Mouse (Mus musculus): ENCODE measurements around the gene Clec4b2. TPM values are rescaled to one million over a fixed set of nuclear protein-coding genes. Genes with fewer than 3 reads are reported as not detected.
"Not testable (repeated sequence)": the region's sequence is repeated elsewhere in the genome, so short reads cannot be mapped to it uniquely, and the experiment has no call there.

Clec4b2 gene
- polyA plus RNA-seq, 1 experiment, result not detected

DNA sequence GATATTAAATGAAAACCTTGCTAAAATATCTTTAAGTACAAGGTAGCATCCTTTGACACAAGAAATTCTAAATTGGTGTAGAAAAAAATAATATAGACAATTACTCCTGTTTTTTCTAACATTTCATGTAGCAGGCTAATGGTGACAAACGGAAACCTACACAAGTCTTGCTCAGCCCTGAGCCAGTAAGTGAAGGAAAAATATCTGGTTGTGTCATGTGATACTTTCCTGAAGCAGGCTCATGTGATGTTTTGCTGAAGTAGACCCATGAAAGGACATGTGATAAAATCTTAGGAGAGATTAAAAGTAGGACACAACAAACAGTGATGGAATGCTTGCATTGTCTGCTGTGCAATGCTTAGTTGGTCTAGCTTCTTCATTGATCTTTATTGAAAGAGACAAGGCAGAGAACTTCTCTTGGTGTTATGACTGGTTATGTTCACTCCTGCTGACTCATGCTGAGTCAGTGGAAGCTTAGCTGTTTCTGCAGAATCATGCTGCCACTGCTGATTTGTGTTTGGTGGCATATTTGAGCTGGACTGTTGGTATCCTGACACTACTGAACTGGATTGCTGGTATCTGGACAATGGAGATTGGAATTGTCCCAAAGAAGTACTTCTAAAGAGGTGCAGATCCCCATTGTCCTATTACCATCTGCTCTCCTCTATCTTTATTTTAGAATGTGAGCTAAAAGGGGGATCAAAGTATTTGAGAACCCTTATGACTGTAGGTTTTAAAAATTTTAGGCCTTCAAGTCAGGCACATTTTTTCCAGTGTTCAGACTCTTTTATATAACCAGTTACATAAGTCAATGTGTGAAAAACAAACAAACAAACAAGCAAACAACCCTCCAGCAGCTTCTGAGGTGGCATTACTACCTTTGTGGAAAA is 34.7 kb downstream of the Clec4b2 start:
- no peak overlapping the region for H3K27ac ChIP-seq (ENCODE audit: insufficient read depth, low read length)
- WGBS, result 83% methylated on average over 1 of the region's 1 CpGs
- TF ChIP-seq CTCF (IDR thresholded peaks at IDR 0.05; ENCODE audit: borderline replicate concordance, insufficient read depth, low read depth, low read length) (no peak), POLR2A (IDR thresholded peaks at IDR 0.05; ENCODE audit: borderline replicate concordance, insufficient read depth, low read length) (no peak)
- no peak for DNase-seq
- H3K4me1 ChIP-seq (ENCODE audit: control insufficient read depth, insufficient read depth, low read length), result no peaks in the 10 kb centered on the region
- no peak overlapping the region for H3K4me3 ChIP-seq (replicated peaks; ENCODE audit: insufficient read depth, low read depth, low read length)
- H3K27me3 ChIP-seq (ENCODE audit: control insufficient read depth, insufficient read depth, low read length), result no peaks in the 10 kb centered on the region

DNA sequence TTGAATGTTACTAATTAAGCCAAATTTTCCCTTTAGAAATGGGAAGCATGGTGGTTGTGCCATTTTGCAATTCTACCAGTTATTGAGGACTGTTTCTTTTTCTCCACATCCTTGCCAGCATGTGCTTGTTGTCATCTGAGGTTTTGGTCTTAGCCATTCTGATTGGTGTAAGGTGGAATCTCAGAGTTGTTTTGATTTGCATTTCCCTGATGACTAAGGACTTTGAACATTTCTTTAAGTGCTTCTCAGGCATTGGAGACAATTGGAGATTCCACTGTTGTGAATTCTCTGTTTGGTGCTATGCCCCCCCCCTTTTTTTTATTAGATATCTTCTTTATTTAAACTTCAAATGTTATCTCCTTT is 35.4 kb downstream of the Clec4b2 start:
- not testable (repeated sequence) for H3K27me3 ChIP-seq (ENCODE audit: control insufficient read depth, insufficient read depth, low read length); H3K4me1 ChIP-seq (ENCODE audit: control insufficient read depth, insufficient read depth, low read length); DNase-seq; H3K4me3 ChIP-seq (replicated peaks; ENCODE audit: insufficient read depth, low read depth, low read length); H3K27ac ChIP-seq (ENCODE audit: insufficient read depth, low read length)

DNA sequence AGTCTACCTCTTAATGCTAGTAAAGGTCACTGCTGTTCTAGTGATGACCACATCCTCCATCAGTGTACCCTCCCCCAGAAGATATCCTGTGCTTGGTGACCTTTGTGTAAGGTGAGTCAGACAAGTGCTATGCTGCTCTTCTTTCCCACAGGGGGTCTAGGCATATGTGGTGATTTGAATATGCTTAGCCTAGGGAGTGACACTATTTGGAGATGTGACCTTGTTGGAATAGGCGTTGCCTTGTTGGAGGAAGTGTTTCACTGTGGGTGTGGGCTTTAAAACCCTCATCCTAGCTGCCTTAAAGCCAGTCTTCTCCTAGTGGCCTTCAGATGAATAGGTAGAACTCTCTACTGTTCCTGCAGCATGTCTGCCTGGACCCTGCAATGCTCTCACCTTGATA is 39.0 kb downstream of the Clec4b2 start:
- DNase-seq, result no peak
- no peak overlapping the region for H3K4me3 ChIP-seq (replicated peaks; ENCODE audit: insufficient read depth, low read depth, low read length)
- H3K4me1 ChIP-seq (ENCODE audit: control insufficient read depth, insufficient read depth, low read length), result no peaks in the 10 kb centered on the region
- TF ChIP-seq POLR2A (IDR thresholded peaks at IDR 0.05; ENCODE audit: borderline replicate concordance, insufficient read depth, low read length) (no peak), CTCF (IDR thresholded peaks at IDR 0.05; ENCODE audit: borderline replicate concordance, insufficient read depth, low read depth, low read length) (no peak)
- H3K27me3 ChIP-seq (ENCODE audit: control insufficient read depth, insufficient read depth, low read length), result no peaks in the 10 kb centered on the region
- no peak overlapping the region for H3K27ac ChIP-seq (ENCODE audit: insufficient read depth, low read length)
- 71% methylated on average over 1 of the region's 1 CpGs for WGBS

DNA sequence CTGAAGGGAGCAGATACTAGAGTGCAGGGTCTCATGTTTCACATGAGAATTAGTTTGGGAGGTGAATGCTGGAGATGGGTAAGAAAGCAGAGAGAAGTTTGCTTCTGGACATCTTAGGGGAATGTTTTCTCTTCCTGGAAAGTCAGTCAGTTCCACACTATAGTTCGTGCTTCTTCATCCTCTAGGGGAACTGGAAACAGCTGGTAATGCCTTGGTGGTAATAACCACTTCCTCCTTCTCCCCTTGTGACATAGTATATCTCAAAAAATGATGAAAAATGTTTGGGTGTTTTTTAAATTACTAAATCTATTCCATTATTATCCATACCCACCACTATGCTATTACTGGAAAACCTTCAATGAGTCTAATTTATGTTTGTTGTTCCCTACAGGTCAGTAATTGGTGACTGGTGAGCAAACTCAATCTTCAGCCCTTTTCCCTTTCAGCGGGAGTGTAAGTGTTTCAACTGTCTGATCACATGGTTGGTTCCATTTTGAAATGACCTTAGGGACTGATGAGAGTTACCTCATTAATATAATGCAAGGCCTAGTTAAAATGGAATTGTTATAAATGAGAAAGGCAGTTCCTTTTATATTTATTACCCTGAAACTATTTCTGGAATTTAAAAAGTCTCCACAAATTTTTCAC is 55.0 kb downstream of the Clec4b2 start:
- H3K4me1 ChIP-seq (ENCODE audit: control insufficient read depth, insufficient read depth, low read length), result no peaks in the 10 kb centered on the region
- H3K27ac ChIP-seq (ENCODE audit: insufficient read depth, low read length), result no peak overlapping the region
- H3K4me3 ChIP-seq (replicated peaks; ENCODE audit: insufficient read depth, low read depth, low read length), result no peak overlapping the region
- no peaks in the 10 kb centered on the region for H3K27me3 ChIP-seq (ENCODE audit: control insufficient read depth, insufficient read depth, low read length)
- DNase-seq, result no peak
- 53% methylated on average over 2 of the region's 2 CpGs for WGBS
- TF ChIP-seq CTCF (IDR thresholded peaks at IDR 0.05; ENCODE audit: borderline replicate concordance, insufficient read depth, low read depth, low read length) (no peak), POLR2A (IDR thresholded peaks at IDR 0.05; ENCODE audit: borderline replicate concordance, insufficient read depth, low read length) (no peak)

DNA sequence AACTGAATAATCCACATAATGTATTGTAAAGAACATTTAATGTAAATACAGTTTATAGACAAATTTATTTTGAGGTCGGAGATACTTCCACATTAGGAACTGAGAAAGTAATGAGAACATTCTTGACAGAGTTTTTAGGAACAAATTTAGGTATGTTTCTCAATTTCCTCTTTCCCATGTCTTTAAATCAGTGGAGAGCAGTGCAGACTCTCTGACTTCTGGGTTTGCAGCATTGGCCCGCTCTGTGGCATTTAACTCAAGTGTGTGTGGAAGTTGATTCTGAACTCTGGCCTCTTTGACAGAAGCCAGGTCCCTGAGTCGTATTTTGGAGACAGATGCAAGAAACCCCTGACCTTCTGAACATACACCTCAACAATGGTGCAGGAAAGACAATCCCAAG is 57.0 kb downstream of the Clec4b2 start, which contains the start of gene Clec4n:
Gene Clec4n, plus strand, starts transcription at position 200 of the 400 bp plus-strand sequence.
- Histone ChIP-seq H3K27ac (ENCODE audit: insufficient read depth, low read length) (no peak within 1 kb of the TSS), H3K4me1 (ENCODE audit: control insufficient read depth, insufficient read depth, low read length) (no peaks in the 10 kb centered on the region), H3K4me3 (replicated peaks; ENCODE audit: insufficient read depth, low read depth, low read length) (no peak within 1 kb of the TSS), H3K27me3 (ENCODE audit: control insufficient read depth, insufficient read depth, low read length) (no peaks in the 10 kb centered on the region)
- TF ChIP-seq POLR2A (IDR thresholded peaks at IDR 0.05; ENCODE audit: borderline replicate concordance, insufficient read depth, low read length), result no peak
- no peak for TF ChIP-seq CTCF (IDR thresholded peaks at IDR 0.05; ENCODE audit: borderline replicate concordance, insufficient read depth, low read depth, low read length)
- 57% methylated on average over 3 of the region's 3 CpGs for WGBS
- no peak for DNase-seq

DNA sequence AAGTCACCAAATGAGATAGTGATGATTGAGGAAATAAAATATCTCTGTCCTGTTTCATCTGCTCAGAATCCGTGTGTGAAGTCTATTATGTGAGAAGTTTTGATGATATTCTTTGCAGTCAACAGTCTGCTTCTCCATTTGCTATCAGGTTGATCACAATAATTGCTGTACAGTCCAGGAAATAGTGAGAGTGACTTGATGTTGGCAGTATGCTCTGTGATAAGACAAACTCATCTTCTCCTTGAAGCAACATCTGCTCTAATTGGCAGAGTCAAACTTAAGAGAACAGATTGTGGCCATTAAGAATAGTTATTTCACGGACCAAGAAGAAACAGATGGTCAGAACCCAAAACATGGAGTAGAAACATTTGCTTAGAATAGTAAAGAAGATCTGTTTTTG is 58.5 kb downstream of the Clec4b2 start:
- Histone ChIP-seq H3K27ac (ENCODE audit: insufficient read depth, low read length) (no peak overlapping the region), H3K27me3 (ENCODE audit: control insufficient read depth, insufficient read depth, low read length) (no peaks in the 10 kb centered on the region), H3K4me3 (replicated peaks; ENCODE audit: insufficient read depth, low read depth, low read length) (no peak overlapping the region), H3K4me1 (ENCODE audit: control insufficient read depth, insufficient read depth, low read length) (no peaks in the 10 kb centered on the region)
- no peak for TF ChIP-seq POLR2A (IDR thresholded peaks at IDR 0.05; ENCODE audit: borderline replicate concordance, insufficient read depth, low read length)
- TF ChIP-seq CTCF (IDR thresholded peaks at IDR 0.05; ENCODE audit: borderline replicate concordance, insufficient read depth, low read depth, low read length), result no peak
- WGBS, result 34% methylated on average over 2 of the region's 2 CpGs
- DNase-seq, result no peak

DNA sequence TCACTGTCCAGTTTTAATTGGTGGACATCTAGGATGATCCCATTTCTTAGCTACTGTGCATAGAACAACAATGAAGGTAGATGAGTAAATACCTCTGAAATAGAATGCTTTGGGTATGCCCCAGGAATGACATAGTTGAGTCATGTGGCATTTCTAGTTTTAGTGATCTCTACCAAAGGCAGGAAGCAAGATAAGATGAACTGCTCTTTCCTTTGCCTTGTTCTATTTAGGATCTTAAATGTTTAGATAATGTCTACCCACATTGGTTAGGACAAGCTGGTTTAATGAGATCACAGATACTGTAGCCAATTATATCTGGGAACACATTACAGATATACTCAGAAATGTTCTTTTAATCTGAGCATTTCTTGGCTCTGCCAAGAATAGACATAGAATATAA is 64.9 kb downstream of the Clec4b2 start:
- no peak overlapping the region for H3K27ac ChIP-seq (ENCODE audit: insufficient read depth, low read length)
- H3K27me3 ChIP-seq (ENCODE audit: control insufficient read depth, insufficient read depth, low read length), result no peaks in the 10 kb centered on the region
- no peak overlapping the region for H3K4me3 ChIP-seq (replicated peaks; ENCODE audit: insufficient read depth, low read depth, low read length)
- H3K4me1 ChIP-seq (ENCODE audit: control insufficient read depth, insufficient read depth, low read length), result no peaks in the 10 kb centered on the region
- TF ChIP-seq CTCF (IDR thresholded peaks at IDR 0.05; ENCODE audit: borderline replicate concordance, insufficient read depth, low read depth, low read length), result no peak
- TF ChIP-seq POLR2A (IDR thresholded peaks at IDR 0.05; ENCODE audit: borderline replicate concordance, insufficient read depth, low read length), result no peak
- no peak for DNase-seq

DNA sequence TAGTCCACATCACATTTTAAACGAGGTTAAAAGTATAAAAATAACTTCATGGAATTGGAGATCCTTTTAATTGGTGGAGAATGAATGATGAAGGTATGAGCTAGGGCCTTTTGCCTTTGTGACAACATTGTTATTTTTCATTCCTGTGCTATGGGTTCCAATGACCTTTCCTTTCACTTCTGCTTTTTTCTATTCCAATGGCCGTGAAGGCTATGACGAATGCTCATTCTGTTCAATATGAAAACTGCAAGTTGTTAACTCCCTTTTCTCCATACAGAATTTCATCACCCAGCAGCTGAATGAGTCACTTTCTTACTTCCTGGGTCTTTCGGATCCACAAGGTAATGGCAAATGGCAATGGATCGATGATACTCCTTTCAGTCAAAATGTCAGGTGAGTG is 71.5 kb downstream of the Clec4b2 start:
- Histone ChIP-seq H3K27me3 (ENCODE audit: control insufficient read depth, insufficient read depth, low read length) (no peaks in the 10 kb centered on the region), H3K4me1 (ENCODE audit: control insufficient read depth, insufficient read depth, low read length) (no peaks in the 10 kb centered on the region), H3K4me3 (replicated peaks; ENCODE audit: insufficient read depth, low read depth, low read length) (no peak overlapping the region), H3K27ac (ENCODE audit: insufficient read depth, low read length) (no peak overlapping the region)
- WGBS, result 80% methylated on average over 5 of the region's 5 CpGs
- no peak for DNase-seq
- no peak for TF ChIP-seq CTCF (IDR thresholded peaks at IDR 0.05; ENCODE audit: borderline replicate concordance, insufficient read depth, low read depth, low read length)
- TF ChIP-seq POLR2A (IDR thresholded peaks at IDR 0.05; ENCODE audit: borderline replicate concordance, insufficient read depth, low read length), result no peak

DNA sequence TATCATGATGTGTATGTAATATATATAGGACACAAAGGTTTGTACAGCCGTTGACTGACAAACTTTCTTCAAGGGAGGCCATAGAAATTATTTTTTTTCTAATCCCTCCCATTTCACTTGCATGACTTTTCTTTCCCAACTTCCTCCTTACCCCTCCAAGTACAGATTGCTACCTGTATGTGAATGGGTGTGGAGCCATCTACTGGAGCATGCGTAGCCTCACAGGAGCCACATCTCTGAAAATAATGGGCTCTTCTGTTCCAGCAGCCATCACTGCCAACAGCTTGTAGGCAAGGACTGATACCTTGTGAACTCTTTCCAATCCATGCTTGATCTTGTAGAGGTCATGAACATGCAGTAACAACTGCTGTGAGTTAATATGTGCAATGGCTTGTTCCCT is 76.2 kb downstream of the Clec4b2 start:
- not testable (repeated sequence) for H3K4me1 ChIP-seq (ENCODE audit: control insufficient read depth, insufficient read depth, low read length); H3K27ac ChIP-seq (ENCODE audit: insufficient read depth, low read length); H3K4me3 ChIP-seq (replicated peaks; ENCODE audit: insufficient read depth, low read depth, low read length); DNase-seq; H3K27me3 ChIP-seq (ENCODE audit: control insufficient read depth, insufficient read depth, low read length)
- 79% methylated on average over 2 of the region's 2 CpGs for WGBS

Data from cerebellum, adult 2 months (tissue).